Mouse (Mus musculus) megakaryocyte-erythroid progenitor cell, adult 5-6 weeks (primary cell): Measurements from ENCODE around the gene Zer1. TPM values are rescaled to one million over a fixed set of nuclear protein-coding genes. Genes with fewer than 3 reads are reported as not detected.
"Not testable (repeated sequence)": the region's sequence is repeated elsewhere in the genome, so short reads cannot be mapped to it uniquely, and the experiment has no call there.

ENCODE experiments used
- ATAC-seq: replicated peaks from 2 replicates; pipeline ENCODE4 v1.8.0; 2016; ENCODE audit warnings: mild to moderate bottlenecking, inconsistent platforms; ENCODE audit not compliant: severe bottlenecking, poor library complexity, low FRiP score, low TSS enrichment
- total RNA-seq, 2 experiments: library from RNA; stranded (forward) in 1 of 2; stranded (reverse) in 1 of 2; fragments of 200-1000, 215-1000 nt in 1 of 2; fragments of >200 nt in 1 of 2; fragmentation: Nextera tagmentation in 1 of 2; gene quantifications; 2 replicates each; pipeline ENCODE4 v1.2.3; 2014 to 2017

Zer1 gene
- total RNA-seq (2014; fragmentation: Nextera tagmentation) = 33.7 and 37.8 TPM in 2 replicates
- total RNA-seq (2017) = 7.5 and 8.3 TPM in 2 replicates

DNA sequence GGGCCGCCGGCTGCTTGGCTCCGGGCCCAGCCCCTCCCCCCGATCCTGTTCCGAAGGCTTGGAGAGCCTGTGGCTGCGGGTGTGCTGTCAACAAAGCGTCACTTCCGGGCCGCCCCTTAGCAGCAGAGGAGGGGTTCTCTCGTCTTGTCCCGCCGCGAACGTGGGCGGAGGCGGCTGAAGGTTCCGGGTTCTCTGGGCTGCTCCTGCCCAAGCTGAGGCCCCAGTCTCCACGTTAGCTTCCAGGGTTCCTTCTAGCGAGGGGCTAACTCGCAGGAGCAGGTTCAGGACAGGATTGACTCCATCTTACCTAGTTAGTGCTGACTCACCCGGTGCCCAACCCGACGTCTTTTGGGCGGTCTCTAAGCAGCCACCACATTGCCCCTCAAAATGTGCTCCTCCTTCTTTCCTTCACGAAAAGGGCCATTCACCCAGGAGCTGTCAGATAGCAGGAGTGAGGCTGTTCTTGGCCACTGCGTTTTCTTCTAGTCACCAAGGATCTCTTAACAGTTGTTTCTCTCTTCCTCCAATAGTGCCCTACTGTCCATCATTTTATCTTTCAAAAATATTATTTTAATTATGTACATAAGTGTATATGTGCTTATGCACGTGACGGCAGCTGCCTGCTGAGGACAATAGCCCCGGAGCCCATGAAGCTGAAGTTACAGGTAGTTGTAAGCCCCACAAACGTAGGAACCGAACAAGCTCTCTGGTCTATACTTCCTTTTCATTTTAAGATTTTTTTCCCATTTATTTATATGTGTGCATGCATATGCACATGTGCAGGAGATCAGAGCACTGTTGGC lies at the start of gene Zer1:
Gene Zer1 (minus strand): TSS at position 114 of the 803 bp plus-strand sequence.
- peak; percentile 94 for ATAC-seq

DNA sequence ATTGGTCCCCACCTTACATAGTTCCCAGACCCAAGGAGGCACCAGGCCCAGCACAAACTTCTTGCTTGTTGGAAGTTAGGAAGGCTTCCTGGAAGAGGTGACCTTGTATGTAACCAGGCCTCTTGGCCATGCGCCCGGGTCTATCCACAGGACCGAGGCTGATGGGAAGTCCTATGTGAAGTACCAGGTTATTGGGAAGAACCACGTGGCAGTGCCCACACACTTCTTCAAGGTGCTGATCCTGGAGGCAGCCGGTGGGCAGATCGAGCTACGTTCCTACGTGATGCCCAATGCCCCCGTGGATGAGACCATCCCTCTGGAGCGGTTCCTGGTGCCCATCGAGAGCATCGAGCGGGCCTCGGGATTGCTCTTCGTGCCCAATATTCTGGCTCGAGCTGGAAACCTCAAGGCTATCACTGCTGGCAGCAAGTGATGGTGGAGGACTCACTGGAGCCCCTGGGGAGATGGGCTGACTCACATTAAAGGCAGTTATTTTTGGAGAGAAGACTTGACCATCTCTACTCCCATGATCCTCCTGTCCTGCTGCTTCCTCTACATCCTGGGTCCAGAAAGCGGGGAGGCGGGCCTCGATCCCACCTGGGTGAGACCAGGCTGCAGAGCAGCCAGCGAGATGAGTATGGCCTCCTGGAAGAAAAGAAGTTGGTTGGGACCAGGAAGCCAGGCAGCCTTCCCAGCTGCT lies 49.3 kb upstream of the Zer1 start:
- no peak for ATAC-seq

DNA sequence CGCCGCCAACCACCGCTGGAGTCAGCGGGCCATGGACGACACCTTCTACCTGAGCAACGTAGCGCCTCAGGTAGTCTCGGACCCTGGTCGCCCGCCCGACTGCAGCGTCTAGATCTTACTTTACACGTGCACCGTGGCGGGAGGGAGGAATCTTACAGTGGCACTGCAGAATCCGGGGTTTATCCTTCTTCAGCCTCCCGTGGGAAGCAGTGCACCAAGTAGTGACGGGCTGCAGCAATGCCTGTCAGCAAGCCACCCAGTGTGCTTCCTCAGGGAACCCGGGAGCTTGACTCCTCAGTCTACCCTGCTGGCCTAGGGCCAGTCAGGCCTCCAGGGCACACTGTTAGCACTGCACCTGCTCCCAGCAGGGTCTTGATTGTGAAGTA lies 47.6 kb upstream of the Zer1 start:
- peak; percentile 17; the same call in 1 of the 2 replicates for ATAC-seq

- ATAC-seq = peak; percentile 88
Observed at GRCm38 (mm10) chr2:30171371-30171996, 47.1 kb upstream of the Zer1 start, which contains the start of gene Endog. Gene Endog, plus strand, starts transcription at chr2:30171493.

GRCm38 (mm10) chr2:30166677-30167076 lies 42.3 kb upstream of the Zer1 start:
- no peak for ATAC-seq

DNA sequence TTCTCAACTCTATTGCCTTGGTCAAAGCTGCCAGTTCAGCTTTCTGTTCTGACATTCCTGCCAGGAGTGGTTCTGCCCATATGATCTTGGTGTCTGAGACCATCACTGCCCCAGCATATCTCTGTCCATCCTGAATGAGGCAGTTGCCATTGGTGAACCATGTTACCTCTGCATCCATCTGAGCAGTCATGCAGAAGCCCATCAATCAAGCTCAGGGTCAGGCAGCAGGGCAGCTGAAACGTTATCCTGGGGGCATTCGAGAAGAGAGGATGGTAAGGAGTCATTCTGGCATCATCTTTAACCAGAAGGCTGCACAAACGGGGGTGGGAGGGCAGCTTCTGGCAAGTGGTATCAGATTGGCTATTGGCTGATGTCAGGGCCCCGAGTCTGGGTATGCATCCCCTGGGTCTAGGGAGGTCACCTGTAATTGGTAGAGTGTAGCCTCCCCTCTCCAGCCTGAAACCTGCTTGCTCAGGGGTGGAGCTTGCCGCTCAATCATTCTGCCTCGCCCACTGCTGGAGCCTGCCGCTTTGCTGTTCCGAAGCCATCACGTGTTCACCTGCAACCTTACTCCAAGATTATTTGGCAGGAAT lies 40.1 kb upstream of the Zer1 start:
- no peak for ATAC-seq

DNA sequence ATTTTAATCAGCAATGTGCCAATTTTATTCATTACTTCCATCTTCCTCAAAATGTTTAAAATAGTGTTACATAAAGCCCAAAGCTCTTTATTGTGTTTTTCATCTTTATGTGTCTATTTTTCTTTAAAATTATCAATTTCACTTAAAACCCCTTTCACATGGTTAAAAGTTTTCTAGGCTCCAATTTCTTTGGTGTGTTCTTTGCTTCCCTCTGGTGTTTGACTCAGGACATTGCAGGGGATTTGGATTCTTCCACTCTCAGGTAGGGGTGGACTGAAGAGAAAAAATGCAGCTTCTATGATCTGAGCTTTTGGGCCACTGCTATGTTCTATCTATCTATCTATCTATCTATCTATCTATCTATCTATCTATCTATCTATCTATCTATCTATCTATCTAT lies 37.4 kb upstream of the Zer1 start:
- ATAC-seq = peak; percentile 67; the same call in 1 of the 2 replicates

DNA sequence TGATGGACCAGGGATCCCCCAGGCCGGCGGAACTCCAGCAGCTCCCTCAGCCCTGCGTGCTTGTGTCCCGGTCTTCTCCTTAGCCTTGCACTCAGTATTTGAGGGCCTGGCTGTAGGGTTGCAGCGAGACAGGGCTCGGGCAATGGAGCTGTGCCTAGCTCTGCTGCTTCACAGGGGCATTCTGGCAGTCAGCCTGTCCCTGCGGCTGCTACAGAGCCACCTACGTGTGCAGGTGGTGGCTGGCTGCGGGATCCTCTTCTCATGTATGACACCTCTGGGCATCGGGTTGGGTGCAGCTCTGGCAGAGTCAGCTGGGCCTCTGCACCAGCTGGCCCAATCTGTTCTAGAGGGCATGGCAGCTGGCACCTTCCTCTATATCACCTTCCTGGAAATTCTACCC lies 35.5 kb upstream of the Zer1 start:
- ATAC-seq = not testable (repeated sequence)

- no peak for ATAC-seq
Observed at GRCm38 (mm10) chr2:30152616-30153015, 28.2 kb upstream of the Zer1 start.

- ATAC-seq = no peak
Observed at GRCm38 (mm10) chr2:30151840-30152239, 27.5 kb upstream of the Zer1 start.

GRCm38 (mm10) chr2:30147466-30147865 lies 23.1 kb upstream of the Zer1 start:
- no peak for ATAC-seq

- ATAC-seq = no peak
Observed at GRCm38 (mm10) chr2:30144436-30144835, 20.1 kb upstream of the Zer1 start.

- ATAC-seq = not testable (repeated sequence)
Observed at GRCm38 (mm10) chr2:30140021-30140420, 15.6 kb upstream of the Zer1 start.

- no peak for ATAC-seq
Observed at GRCm38 (mm10) chr2:30136458-30136857, 12.1 kb upstream of the Zer1 start.

GRCm38 (mm10) chr2:30134928-30135620 lies 10.7 kb upstream of the Zer1 start:
- 0 out of 2 replicates have a peak, but pooled peaks have one; percentile 18 for ATAC-seq

DNA sequence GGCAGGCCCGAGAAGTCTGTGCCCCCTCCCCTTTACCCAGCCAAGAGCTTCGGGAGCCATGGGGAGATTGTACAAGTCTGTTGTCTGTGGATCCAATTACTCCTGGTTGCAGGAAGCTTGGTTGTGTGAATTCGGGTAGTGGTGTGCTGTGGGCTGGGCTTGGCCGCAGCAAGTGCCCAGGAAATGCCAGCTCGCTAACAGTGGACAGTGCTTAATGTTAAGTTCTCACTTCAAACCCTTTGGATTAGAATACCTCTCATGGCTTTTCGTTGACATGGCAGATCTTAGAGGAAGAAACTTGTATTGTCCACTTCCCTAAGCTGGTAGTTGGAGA lies 10.0 kb upstream of the Zer1 start:
- ATAC-seq = no peak

- ATAC-seq = peak; percentile 87
Observed at GRCm38 (mm10) chr2:30133613-30134377, 9.4 kb upstream of the Zer1 start, which contains the start of gene Tbc1d13. Gene Tbc1d13, plus strand, starts transcription at chr2:30133746.

DNA sequence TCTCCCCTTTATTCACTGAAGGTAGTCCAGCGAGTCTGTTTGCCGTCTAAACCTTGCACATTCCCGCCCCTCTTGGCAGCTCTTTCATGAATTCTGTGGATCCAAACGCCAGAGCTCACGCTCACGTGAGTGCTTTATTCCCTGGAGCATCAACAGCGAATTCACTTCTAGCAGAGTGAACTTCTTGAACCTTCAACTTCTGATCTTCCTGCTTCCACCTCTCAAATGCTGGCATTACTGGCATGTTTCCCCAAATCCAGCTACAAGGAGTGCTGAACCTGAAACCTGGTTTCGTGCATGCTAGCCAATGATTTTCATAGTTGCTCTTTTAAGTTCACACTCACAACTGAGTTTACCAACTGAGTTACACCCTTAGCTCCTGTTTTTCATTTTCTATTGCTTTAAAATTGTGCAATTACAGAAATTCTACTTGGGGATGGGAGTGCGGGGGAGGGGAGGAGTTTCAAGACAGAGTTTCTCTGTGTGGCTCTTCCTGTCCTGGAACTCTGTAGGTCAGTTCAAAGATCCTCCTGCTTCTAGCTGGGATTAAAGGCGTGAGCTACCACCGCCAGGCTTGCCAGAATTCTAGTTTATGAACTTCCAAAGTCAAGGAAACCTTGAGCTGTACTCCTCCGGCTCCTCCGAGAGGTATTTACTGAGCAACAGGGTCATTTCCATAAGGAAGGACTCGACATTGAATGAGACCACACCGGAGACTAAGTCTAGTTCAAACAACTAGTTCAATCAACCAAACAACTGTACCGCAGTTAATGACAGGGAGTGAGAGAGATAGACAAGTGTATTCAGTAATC lies 8.6 kb upstream of the Zer1 start:
- ATAC-seq = no peak
